Mouse (Mus musculus) forebrain, embryonic 16.5 days (tissue): ENCODE measurements at regions not wholly inside any gene's neighbourhood (a gene's known extent, or its start where the extent isn't known, plus 50 kb on each side); places are given as distances from the start of the nearest gene placed in this dataset.

Experiments used
- ATAC-seq: fragments of 200-750 bp; cut with Nextera tagmentation; 2 replicates; pipeline ENCODE4 v1.8.0; 2017; ENCODE audit warnings: mild to moderate bottlenecking, moderate library complexity
- H3K27ac ChIP-seq: fragments of 300-500 bp; sonication (generic); 2 replicates; pipeline ENCODE4 v1.5.1; 2014; ENCODE audit warnings: low read length, control low read depth
- H3K27me3 ChIP-seq: fragments of 300-500 bp; sonication (generic); replicated peaks from 2 replicates; pipeline ENCODE4 v1.6.1; 2014; ENCODE audit warnings: low read length; ENCODE audit not compliant: control insufficient read depth, insufficient read depth
- H3K36me3 ChIP-seq: fragments of 300-500 bp; sonication (generic); 2 replicates; pipeline ENCODE4 v1.6.1; 2014; ENCODE audit not compliant: control insufficient read depth, insufficient read depth
- H3K4me1 ChIP-seq: fragments of 300-500 bp; sonication (generic); replicated peaks from 2 replicates; pipeline ENCODE4 v1.6.1; 2014; ENCODE audit warnings: low read length; ENCODE audit not compliant: control insufficient read depth, insufficient read depth
- H3K4me2 ChIP-seq: fragments of 300-500 bp; sonication (generic); 2 replicates; pipeline ENCODE4 v1.6.1; 2014; ENCODE audit warnings: mild to moderate bottlenecking, low read length, control low read depth
- H3K4me3 ChIP-seq: fragments of 300-500 bp; sonication (generic); replicated peaks from 2 replicates; pipeline ENCODE4 v1.5.1; 2014; ENCODE audit warnings: mild to moderate bottlenecking, low read length, control low read depth
- H3K9ac ChIP-seq: fragments of 300-500 bp; sonication (generic); replicated peaks from 2 replicates; pipeline ENCODE4 v1.6.1; 2014; ENCODE audit warnings: low read depth, low read length, control low read depth
- H3K9me3 ChIP-seq: fragments of 300-500 bp; sonication (generic); 2 replicates; pipeline ENCODE4 v1.6.1; 2016; ENCODE audit warnings: low read length; ENCODE audit not compliant: control insufficient read depth
- WGBS: fragments of 180-500 bp; shearing (Covaris S2); extraction: QIAGEN DNeasy Blood & Tissue Kit; methylation state at CpG from one replicate; pipeline ENCODE4 v1.1.7; 2014; 5-methylcytosine and 5-hydroxymethylcytosine counted together

DNA sequence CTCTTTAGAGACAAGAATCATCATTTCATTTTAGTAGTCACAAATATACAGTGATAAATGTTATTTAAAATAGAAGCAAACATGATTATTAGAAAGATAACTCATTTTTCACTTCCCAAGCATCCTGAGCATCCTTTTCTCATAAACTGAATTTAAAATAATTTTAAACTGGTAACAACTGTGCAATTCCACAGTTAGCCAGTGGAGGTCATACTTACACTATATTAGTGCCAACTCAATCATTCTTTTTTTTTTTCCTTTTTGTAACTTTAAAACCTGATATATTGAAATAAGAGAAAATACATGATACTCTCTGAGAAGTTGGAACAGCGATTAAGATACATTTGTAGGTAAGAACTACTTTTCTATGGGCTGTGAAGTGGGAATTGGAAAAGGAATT, 113.2 kb upstream of the Gm17509 start:
- H3K4me3 ChIP-seq = no peak overlapping the region
- H3K27me3 ChIP-seq = no peaks in the 10 kb centered on the region
- no peaks in the 10 kb centered on the region for H3K4me1 ChIP-seq
- no peak overlapping the region for H3K9ac ChIP-seq
- no peak overlapping the region for H3K27ac ChIP-seq
- no peak overlapping the region for H3K4me2 ChIP-seq
- no peak for ATAC-seq
- 18% methylated on average over 1 of the region's 1 CpGs for WGBS
- H3K36me3 ChIP-seq = no peaks in the 10 kb centered on the region
- no peaks in the 10 kb centered on the region for H3K9me3 ChIP-seq

DNA sequence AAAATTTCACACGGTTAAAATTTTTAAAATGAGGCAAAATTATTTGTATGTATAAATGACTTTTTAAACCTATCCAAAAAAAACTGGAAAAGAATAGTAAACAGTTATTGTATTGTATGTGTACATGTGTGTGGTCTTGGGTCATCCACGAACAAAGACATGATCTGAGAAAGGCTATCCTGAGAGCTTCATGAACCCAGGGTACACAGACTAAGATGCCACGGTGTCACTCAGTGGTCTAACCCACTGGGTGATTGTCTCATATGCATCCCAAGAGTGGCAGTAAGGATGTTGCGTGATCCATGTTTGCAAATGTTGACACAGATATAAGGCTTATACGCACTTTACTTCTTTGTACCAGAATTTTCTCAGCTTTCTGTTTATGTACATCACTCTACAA, 113.7 kb upstream of the Gm17509 start:
- Histone ChIP-seq H3K4me1 (no peaks in the 10 kb centered on the region), H3K9me3 (no peaks in the 10 kb centered on the region), H3K27me3 (no peaks in the 10 kb centered on the region), H3K36me3 (no peaks in the 10 kb centered on the region), H3K27ac (no peak overlapping the region), H3K4me3 (no peak overlapping the region), H3K9ac (no peak overlapping the region), H3K4me2 (no peak overlapping the region)
- WGBS = 93% methylated on average over 5 of the region's 5 CpGs
- no peak for ATAC-seq

DNA sequence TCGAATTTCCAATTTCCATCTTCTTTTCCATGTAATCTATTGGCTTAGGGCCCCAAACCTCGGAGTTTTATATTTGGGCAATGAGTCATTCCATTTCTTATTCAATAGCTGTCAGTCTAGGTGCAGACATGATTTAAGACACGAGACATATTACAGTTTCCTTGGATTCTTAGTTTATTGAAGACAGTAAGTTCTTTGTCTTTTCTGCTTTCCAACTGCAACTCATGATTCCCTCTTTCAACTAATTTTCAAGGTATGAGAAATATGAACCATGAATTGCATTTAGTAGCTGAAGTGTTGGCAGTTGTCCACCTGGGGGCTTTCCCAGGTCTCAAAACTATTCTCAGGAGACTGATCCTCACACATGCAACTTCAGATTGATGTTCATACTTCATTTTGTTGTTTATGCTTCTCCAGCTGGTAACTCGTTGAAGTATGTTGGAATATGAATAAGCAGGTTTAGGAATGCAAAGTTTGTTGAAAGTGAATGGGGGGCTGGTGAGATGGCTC, 160.3 kb upstream of the Gm17509 start:
- Histone ChIP-seq H3K36me3 (no peaks in the 10 kb centered on the region), H3K9ac (no peak overlapping the region), H3K4me2 (no peak overlapping the region), H3K27me3 (no peaks in the 10 kb centered on the region), H3K4me3 (no peak overlapping the region), H3K9me3 (no peaks in the 10 kb centered on the region), H3K4me1 (no peaks in the 10 kb centered on the region), H3K27ac (no peak overlapping the region)
- ATAC-seq = no peak
- 72% methylated on average over 4 of the region's 4 CpGs for WGBS

DNA sequence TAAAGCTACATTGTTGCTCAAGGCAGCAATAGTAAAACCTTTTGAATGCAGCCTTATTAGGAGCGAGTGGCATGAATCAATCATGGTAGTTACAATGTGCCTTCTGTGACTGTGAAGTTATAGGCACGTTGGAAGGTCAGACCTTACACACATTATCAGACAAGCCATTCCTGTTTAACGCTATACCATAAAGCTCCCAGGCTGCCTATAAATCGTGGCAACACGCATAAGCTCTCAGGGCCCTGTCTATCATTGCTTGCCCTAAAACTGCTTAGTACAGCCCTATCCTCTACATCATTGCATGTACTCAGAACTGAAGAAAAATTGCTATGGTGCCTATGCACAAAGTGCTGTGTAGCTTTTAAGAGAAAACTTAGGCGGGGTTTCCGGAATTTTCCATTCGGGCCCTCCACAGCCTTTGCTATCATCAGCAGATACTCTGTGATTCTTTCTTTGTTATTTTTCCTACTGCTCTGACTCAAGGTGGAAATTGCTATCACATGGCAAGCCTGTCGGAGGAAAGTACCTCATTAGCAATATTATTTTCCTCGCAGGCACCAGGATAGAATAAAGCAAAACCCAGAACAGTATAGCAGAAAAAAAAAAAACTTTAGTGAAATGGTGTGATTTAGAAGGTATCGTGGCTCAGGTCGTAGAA, 162.7 kb upstream of the Gm17509 start:
- Histone ChIP-seq H3K9ac (no peak overlapping the region), H3K4me2 (no peak overlapping the region), H3K36me3 (no peaks in the 10 kb centered on the region), H3K9me3 (no peaks in the 10 kb centered on the region), H3K4me1 (no peaks in the 10 kb centered on the region), H3K27me3 (no peaks in the 10 kb centered on the region), H3K27ac (no peak overlapping the region), H3K4me3 (no peak overlapping the region)
- ATAC-seq = no peak
- 87% methylated on average over 12 of the region's 12 CpGs for WGBS

DNA sequence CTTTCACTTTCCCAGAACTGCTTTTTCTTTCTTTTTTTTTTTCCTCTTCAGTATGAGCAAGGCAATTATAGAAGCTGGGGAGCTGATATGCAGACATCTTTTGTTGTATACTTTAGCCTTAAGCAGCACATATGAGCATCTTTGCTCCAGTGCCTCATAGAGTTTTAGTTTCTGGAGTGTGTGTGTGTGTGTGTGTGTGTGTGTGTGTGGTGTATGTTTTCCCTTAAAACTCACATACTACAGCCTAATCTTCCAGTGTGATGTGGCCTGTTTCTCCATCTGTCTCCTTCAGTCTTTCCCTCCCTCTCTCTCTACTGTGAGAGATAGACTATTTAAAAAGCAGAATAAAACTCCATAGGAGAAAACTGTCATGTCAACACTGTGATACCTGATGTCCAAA, 169.4 kb upstream of the Gm17509 start:
- Histone ChIP-seq H3K9ac (no peak overlapping the region), H3K4me2 (no peak overlapping the region), H3K4me1 (no peaks in the 10 kb centered on the region), H3K4me3 (no peak overlapping the region), H3K36me3 (no peaks in the 10 kb centered on the region), H3K27me3 (no peaks in the 10 kb centered on the region), H3K27ac (no peak overlapping the region), H3K9me3 (no peaks in the 10 kb centered on the region)
- no peak for ATAC-seq

DNA sequence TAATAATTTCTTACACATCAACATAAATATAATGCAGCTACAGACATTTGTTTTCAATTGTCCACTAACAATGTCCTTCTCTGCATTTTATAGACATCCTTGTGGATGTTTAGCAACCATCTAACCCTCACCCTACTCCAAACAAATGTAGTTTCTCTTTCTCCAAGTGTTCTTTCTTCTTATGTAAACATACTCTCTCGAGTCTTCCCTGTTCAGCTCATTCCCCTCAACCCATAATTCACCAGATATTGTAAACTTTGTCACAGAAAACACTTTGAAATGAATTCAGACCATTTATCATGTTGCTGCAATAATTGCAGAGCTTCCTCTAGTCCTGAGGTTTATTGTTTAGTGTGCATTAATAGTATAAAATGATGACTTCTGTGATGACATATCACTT, 172.6 kb upstream of the Gm17509 start:
- Histone ChIP-seq H3K4me3 (no peak overlapping the region), H3K9me3 (no peaks in the 10 kb centered on the region), H3K4me2 (no peak overlapping the region), H3K27ac (no peak overlapping the region), H3K36me3 (no peaks in the 10 kb centered on the region), H3K4me1 (no peaks in the 10 kb centered on the region), H3K9ac (no peak overlapping the region), H3K27me3 (no peaks in the 10 kb centered on the region)
- 69% methylated on average over 1 of the region's 1 CpGs for WGBS
- no peak for ATAC-seq

DNA sequence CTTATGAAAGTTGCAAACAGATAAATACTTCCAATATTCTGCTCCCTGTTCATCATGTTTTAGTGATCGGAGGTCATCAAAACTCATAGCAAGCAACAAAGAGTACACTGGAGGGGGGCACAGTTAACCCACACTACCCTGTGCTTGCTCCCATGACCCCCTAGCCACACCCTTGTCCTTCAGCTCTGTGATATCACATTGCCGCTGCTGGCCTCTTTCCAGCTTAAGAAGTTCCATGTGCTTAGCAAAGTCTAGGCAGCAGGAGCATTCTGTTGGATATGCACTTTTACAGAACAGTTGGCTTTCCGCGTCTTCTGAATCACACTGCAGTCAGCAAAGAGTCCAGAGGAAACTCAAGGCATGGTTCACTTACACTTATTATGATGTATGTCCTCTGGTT, 180.4 kb upstream of the Gm17509 start:
- no peaks in the 10 kb centered on the region for H3K36me3 ChIP-seq
- no peaks in the 10 kb centered on the region for H3K27me3 ChIP-seq
- no peak for ATAC-seq
- H3K4me1 ChIP-seq = no peaks in the 10 kb centered on the region
- H3K4me3 ChIP-seq = no peak overlapping the region
- no peak overlapping the region for H3K4me2 ChIP-seq
- no peaks in the 10 kb centered on the region for H3K9me3 ChIP-seq
- H3K27ac ChIP-seq = no peak overlapping the region
- no peak overlapping the region for H3K9ac ChIP-seq
- 88% methylated on average over 4 of the region's 4 CpGs for WGBS

DNA sequence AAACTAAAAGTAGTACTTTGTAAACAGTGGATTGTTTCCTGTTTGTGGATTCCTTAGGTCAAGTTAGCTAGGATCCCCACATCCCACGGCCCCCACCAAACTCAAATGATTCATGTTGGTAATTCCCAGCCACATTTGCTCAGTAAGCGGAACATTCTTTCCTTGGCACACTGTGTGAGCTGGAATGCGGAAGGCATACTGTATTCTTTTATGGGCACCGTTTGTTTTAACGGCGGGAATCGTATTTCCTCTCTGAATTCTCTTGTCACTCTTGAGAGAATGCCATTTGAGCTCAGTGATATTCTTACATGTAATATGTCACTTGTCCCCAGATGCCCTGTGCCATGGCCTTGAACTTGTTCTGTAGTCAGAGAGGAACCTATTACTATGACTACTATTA, 189.1 kb upstream of the Gm17509 start:
- Histone ChIP-seq H3K4me1 (no peaks in the 10 kb centered on the region), H3K36me3 (no peaks in the 10 kb centered on the region), H3K27me3 (no peaks in the 10 kb centered on the region), H3K4me3 (no peak overlapping the region), H3K9ac (no peak overlapping the region), H3K4me2 (no peak overlapping the region), H3K9me3 (no peaks in the 10 kb centered on the region), H3K27ac (no peak overlapping the region)
- no peak for ATAC-seq
- 67% methylated on average over 7 of the region's 7 CpGs for WGBS

DNA sequence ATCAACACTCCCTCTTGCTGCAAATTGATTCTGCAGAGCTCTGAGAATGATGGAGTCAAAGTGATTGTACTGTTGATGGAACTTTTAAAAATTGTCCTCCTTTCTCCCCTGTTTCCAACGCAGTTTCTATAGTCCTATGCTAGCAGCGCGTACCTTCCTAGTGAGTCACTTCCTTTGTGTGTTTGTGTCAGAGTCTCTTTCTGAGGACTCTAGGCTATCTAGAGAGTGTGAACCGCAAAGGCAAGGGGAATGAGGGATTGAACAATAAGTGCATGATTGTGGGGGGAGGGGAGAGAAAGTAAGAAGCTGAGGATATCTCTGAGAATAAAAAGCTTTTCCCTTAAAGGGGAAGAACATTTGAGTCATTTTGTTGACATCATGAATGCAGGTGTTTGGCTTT, 188.5 kb upstream of the Hcn1 start:
- Histone ChIP-seq H3K36me3 (no peaks in the 10 kb centered on the region), H3K4me2 (no peak overlapping the region), H3K27ac (no peak overlapping the region), H3K4me3 (no peak overlapping the region), H3K9me3 (no peaks in the 10 kb centered on the region), H3K4me1 (no peaks in the 10 kb centered on the region), H3K27me3 (no peaks in the 10 kb centered on the region), H3K9ac (no peak overlapping the region)
- ATAC-seq = no peak
- 84% methylated on average over 4 of the region's 4 CpGs for WGBS

DNA sequence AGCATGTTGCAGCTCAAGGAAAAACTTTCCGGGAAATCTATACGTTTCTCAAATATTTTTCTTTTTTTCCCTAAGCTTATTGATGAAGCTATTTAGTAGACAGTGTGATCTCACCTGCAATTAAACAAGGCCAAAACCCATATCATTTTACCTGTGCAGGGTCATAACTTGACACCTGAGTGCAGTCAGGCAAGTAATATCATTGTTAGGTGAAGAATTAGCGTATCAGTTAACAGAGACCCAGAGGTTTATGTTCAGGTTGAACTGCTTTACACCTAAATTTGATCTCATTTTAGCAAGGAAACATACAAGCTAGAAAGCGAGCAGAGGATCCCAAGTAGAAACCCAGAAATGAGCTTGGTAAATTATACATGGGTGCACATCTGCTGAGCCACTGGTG, 178.6 kb upstream of the Hcn1 start:
- Histone ChIP-seq H3K9me3 (no peaks in the 10 kb centered on the region), H3K9ac (no peak overlapping the region), H3K36me3 (no peaks in the 10 kb centered on the region), H3K4me2 (no peak overlapping the region), H3K27ac (no peak overlapping the region), H3K4me3 (no peak overlapping the region), H3K4me1 (no peaks in the 10 kb centered on the region), H3K27me3 (no peaks in the 10 kb centered on the region)
- 95% methylated on average over 4 of the region's 4 CpGs for WGBS
- ATAC-seq = no peak
